Mouse (Mus musculus): ENCODE results near the gene Fam98c.
"Not testable (repeated sequence)": the region's sequence is repeated elsewhere in the genome, so short reads cannot be mapped to it uniquely, and the experiment has no call there.

Gene Fam98c

DNA sequence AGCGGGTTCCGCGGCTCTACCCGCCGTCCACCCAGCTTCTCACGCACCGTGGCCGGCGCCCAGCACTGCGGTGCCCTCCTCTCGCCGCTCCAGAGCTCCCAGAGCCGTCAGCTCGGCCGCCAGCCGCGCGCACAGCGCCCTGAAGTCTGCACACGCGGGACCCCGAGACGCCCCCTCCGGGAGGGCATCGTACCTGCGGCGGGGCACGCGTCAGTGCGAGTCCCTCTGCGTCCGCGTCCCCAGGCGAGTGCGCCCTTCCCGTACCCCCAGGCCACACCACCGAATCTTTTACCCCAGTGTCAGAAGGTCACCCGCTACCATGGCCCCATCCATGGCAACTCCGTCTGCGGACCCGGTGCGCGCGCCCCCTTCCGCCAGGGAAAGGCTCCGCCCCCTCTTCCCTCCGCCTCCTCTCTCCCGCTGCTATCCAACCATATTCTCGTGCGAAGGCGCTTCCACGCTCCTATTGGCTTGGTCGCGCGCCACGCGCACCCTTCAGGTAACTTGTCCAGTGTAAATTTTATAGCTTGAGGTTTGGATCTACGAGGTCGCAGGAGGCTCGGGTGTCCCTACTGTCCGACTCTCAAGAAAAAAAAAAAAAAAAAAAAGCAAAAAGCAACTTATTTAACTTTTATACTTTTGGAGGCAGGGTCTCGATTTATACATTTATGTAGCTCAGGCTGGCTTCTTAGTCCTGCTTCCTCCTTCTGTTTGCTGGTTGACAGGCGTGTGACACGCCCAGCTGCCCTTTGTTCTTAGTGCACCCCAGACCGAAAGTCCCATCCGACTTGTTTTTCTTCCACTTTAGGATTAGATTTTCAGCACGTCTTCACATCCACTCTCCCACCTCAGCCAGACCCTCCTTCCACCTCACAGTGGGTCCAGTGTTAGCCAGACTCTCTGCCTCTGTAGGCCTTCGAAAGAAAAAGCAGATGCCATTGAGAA is at the start of gene Fam98c:
Gene Fam98c, minus strand, starts transcription at position 397 of the 945 bp plus-strand sequence.
- DNase-seq (ENCODE audit: low spot score in 2 of 2): peak; percentile 71 to 87

DNA sequence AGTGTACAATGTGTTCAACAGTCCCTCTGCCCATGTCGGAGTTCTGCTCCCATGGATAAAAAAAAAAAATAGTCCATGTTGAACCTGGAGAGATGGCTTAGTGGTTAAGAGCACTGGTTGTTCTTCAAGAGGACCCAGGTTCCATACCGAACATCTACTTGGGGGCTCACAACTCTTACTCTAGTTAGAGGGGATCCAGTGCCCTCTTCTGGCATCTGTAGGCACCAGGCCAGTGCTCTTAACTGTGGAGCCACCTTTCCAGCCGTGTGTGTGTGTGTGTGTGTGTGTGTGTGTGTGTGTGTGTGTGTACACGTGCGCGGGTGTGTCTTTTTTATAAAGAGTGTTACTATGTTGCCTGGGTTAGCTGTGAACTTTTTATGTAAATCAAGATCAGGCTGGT is 46.5 kb upstream of the Fam98c start:
- no peak for DNase-seq (ENCODE audit: low spot score in 2 of 2)

DNA sequence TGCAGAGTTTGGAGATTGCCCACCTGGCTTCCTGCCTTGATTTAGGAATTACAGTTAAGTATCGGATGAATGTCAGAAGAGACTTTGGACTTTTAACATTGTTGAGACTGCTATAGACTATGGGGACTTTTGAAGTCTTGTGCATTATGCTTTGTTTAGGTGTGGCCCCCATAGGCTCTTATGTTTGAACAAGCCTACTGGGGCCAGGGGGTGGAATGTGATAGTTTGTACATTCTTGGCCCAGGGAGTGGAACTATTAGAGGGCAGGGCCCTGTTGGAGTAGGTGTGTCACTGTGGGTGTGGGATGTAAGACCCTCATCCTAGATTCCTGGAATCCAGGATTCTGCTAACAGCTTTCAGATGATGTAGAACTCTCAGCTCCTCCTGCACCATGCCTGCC is 38.2 kb upstream of the Fam98c start:
- not testable (repeated sequence) for DNase-seq (ENCODE audit: low spot score in 2 of 2)

DNA sequence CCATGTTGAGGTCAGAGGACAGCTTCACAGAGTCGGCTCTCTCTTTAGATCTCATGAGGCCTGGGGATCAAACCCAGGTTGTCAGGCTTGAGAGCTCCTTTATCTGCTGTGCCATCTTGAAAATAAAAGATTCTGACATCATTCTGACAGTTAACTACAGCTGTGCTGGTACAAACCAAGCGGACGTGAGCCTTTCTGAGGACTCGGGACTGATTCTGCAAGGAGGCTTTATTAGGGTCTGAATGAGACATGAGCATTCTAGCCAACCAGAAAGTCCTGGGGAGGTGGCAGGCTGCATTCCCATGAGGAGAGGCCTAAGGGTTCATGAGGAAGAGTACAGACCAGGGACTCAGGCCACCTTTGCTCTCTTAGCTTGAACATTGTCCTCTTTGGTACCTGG is 25.3 kb upstream of the Fam98c start:
- not testable (repeated sequence) for DNase-seq (ENCODE audit: low spot score in 2 of 2)

DNA sequence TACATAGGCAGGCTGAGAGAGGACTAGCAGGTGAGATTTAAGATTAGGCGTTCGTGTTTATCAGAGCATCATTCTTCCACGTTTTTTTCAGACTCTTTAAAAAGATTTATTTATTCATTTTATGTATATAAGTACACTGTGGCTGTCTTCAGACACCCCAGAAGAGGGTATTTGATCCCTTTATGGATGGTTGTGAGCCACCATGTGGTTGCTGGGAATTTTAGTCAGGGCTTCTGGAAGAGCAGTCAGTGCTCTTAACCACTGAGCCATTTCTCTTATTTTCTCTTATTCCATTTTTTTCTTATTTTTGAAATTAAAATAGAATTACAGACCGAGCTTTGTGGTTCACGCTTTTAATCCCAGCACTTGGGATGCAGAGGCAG is 24.8 kb upstream of the Fam98c start:
- no peak for DNase-seq (ENCODE audit: low spot score in 2 of 2)

DNA sequence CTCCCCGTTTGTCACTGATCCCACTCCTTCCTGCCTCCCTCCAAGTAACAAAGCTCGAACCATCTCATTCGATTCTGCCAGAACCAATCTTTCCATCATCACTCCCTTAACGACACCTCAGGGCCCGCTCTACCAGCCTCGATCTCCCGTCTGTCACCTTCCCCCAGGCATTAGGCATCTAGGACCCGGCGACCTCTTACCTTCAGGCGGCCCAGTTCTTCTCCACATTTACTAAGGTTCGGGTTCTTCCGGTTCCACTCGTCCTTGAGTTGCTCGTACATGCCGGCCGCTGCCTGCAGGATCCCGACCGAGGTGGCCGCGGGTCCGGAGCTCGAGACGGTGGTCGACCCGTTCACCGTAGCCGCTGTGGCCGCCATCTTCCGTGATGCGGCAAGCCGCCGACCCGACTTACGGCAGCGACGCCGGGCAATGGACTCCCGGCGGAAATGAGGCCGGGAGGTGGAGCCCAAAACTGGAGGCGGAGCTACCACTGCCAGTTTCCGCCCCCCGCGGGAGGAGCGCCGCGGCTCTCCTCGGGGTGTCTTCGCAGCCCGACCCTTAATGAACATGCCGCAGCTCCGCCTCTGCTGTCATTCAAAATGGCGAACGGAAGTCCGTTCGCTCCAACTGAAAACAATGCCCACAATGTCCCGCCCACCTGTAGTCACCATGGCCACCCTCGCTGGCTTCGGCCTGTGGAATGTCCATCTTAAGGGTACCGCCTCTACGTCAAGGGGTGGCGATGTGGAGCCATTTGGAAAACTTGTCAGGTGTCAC is 24.2 kb upstream of the Fam98c start, which contains the start of gene Psmd8:
Gene Psmd8, minus strand, starts transcription at position 625 of the 777 bp plus-strand sequence.
- DNase-seq (ENCODE audit: low spot score in 2 of 2): peak; percentile 95 to 96

DNA sequence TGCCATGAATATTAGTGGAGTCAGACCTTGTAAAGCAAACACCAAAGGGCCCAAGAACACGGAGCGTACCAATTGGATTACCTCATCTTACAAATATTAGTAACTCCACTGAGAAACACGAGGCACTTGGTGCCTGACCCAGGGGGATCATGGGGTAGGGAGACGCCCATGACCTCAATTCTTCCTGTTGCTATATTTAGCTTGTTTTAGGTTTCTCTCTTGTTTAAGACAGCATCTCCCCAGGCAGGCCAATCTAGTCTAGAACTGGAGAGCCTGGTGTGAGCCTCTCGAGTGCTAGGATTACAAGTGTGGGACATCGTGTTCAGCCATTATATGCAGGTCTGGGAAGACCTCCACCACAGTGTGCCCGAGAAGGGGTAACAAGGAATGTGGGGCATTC is 23.3 kb upstream of the Fam98c start:
- DNase-seq (ENCODE audit: low spot score in 2 of 2): no peak

DNA sequence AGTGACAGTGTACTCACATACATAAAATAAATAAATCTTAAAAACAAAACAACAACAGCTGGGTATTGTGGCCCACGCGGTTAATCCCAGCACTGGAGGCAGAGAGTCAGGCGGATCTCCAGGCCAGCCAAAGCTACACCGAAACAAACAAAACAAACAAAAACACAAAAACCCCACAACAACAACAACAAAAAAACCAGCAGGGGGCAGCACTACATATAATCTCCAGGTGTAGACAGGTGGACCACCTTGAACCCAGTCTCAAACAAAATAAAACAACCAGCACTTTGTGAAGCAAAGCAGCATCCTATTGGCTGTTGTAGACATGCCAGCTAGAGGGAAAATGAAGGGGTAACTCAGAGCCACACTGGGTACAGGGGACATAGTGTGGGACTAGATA is 22.1 kb upstream of the Fam98c start:
- DNase-seq (ENCODE audit: low spot score in 2 of 2): no peak

DNA sequence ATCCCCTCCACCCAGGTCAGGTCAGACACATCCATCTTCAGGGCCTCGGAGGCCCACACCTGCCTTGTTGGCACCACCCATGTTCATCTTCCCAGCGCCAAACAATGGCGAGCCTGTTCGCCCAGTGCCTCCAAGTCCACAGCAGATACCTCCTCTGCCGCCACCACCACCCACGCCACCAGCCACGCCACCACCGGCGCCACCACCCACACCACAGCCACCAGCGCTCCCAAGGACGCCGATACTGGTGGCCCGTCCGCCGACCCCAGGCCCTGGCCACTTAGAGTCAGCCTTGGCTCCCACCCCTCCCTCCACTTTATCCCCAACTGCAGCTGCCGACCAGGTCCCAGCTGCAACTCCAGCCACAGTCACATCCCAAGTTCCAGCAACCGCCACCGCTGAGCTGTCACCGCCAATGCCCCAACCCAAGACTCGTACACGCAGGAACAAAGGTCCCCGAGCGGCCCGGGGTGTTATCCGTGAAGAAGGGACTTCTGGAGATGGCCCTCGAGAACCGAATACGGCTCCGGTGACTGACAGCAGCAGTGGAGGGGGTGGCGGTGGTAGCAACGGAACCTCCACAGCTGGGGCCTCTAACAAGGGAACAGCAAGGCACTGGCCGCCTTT is 16.5 kb upstream of the Fam98c start:
- no peak for DNase-seq (ENCODE audit: low spot score in 2 of 2)

DNA sequence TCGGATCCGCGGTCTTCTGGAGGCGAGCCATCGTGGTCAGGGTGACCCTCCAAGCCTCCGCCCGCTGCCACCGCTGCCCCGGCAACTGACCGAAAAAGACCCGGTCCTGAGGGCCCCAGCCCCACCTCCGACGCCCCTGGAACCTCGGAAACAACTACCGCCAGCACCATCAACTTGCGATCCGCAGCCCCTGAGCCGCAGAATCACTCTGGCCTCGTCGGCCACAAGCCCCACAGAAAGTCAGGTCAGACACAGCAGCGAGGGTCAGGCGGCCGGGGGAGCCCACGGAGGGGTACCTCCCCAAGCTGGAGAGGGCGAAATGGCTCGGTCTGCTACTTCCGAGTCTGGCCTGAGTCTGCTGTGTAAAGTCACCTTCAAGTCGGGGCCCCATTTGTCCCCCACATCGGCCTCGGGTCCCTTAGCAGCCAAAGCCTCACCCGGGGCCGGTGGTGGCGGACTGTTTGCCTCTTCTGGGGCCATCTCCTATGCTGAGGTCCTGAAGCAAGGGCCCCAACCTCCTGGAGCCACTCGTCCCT is 15.6 kb upstream of the Fam98c start:
- no peak for DNase-seq (ENCODE audit: low spot score in 2 of 2)

DNA sequence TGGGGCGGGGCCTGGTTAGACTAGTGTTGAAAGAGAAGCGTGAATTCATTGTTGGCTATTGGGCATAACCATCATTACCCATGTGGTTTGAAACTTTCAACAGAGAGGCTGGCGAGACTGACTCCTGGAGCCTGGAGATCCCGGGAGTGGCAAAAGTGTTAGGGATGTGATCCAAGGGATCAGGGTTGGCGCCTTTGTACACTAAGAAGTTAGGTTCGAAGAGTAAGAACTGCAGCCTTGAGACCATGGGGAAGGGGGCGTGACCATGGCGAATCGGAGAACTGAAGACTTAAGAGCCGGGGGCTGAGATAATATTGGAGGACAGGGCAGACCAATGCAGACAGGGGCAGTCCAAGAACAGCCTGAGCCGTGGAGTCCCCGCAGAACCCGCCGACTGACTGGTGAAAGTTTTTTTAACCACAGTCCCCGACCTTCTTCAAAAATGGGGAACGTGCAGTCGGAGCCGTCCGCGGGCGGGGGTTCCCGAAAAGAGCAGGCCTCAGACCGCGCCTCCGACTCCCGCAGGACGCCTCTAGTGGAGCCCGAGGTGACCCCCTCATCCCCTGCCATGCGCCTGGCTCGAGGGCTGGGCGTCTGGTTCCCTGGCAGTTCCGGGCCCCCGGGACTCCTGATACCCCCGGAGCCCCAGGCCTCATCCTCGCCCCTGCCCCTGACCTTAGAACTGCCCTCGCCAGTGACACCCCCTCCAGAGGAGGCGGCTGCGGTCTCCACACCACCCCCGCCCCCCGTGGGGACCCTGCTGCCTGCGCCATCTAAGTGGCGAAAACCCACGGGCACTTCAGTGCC is 14.9 kb upstream of the Fam98c start:
- peak in 1 of 2 experiments; percentile 77 for DNase-seq (ENCODE audit: low spot score in 2 of 2)

DNA sequence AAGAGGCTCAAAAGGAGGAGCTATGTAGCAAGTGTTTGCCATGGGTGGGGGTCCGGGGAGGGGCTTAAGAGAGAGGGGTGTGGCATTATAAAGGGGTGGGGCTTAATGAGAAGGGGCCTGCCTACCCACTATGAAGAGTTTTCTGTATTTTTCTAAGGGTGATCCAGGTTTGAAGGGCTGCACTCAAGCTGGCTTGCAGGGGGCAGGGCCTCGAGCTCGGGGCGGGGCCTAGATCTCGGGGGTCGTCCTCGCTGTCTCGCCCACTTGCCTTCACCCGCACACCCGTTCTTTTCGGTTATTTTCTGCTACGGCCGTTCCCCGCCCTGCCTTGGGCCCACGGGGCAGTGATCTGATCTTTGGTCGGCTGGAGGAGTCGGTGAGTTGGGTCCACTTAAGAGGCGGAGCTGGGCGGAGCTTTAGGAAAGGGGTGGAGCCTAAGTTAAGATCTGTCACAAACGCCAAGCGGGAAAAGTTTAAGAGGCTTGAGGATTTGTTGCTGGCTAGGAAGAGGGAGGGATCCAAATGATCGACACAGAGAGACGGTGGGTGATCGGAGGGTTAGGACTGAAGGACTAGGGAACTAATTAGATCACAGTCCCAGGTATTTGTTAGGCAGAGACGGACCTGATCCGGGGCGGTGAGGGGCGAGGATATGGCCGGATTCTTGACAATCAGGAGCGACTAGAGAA is 14.2 kb upstream of the Fam98c start, which contains the start of the genes Ggn and Spred3:
Gene Ggn, plus strand, starts transcription at position 145 of the 689 bp plus-strand sequence.
Gene Spred3, minus strand, starts transcription at position 346 of the 689 bp plus-strand sequence.
- DNase-seq (ENCODE audit: low spot score in 2 of 2): peak in 1 of 2 experiments; percentile 51

DNA sequence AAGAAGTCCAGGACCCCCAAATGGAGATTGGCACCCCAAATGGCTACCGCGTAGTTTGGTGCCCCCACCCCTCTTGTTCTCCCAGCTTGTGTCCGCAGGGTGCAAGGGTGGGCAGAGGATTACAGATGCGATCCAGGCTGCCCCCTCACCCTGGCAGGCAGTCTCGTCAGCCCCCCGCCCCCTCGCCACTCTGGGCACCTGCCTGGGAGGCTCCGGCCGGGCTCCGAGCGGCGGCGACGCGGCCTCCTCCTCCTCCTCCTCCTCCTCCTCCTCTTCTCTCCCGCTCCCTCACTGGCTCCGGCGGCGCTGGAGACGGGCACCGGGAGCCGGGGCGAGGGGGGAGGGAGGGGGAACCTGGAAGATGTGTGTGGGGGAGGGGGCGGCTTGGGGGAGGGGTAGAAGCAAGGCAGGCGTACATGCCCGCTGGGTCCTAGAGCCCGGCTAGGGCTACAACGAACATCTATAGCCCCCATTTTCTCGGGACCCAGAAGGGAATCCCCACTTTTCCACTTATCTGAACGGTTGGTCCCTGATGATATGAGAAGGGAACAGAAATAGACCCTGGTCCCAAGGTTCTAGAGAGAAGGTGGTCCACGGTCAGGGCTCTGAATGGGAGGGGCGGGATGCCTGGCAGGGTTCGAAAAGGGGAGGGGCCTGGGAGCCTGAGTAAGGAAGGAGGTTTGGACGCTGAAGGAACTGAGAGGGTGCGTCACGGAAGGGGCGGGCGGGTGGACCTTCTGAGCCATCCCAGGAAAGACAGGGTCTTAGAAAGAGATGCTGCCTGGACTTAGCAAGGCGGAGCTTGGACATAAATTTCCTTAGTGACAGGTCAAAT is 13.4 kb upstream of the Fam98c start:
- DNase-seq (ENCODE audit: low spot score in 2 of 2): no peak

DNA sequence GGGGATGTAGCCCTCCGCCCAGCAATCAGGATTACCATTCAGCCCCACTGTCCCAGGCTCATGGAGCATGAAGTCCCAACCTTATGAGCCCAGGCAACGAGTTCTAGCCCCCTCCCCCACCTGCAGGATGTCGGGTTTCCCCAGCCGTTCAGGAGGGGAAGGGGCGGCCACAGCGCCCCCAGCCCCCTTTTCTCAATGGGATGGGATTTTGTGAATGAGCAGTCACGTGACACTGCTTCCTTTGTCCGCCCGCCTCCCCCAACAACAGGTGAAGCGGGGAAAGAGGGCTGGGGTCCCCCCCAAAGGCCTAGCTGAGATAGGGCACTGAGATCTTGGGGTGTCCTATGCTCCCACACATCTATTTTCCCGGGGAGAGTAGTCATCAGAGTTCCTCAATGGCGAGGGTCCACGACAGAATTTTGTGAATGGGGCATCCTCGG is 12.8 kb upstream of the Fam98c start:
- DNase-seq (ENCODE audit: low spot score in 2 of 2): no peak

DNA sequence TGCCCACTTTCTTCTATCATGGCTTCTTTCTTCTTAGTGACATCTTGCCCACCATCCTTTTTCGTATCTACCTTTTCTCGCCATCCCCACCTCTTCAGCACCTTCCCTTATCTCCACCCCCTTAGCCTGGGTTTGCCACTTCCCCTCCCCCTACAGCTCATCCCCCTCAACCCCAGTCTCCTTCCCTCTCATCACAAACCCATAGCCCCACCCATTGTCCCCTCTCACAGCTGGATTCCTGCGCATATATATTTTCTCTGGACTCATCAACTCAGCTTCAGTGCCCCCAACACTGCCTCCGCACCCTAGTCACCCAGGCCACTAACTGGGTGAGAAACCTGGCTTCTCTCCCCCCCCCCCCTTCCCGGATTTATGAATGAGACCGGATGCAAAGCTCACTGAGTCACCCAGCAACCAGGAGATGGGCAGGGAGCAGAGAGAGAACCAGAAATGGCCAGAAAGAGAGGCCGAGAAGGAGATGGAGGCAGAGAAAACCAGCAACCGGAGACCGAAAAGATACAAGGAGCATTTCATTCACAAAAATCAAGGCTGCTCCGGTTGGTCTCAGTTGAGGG is 12.2 kb upstream of the Fam98c start:
- no peak for DNase-seq (ENCODE audit: low spot score in 2 of 2)

DNA sequence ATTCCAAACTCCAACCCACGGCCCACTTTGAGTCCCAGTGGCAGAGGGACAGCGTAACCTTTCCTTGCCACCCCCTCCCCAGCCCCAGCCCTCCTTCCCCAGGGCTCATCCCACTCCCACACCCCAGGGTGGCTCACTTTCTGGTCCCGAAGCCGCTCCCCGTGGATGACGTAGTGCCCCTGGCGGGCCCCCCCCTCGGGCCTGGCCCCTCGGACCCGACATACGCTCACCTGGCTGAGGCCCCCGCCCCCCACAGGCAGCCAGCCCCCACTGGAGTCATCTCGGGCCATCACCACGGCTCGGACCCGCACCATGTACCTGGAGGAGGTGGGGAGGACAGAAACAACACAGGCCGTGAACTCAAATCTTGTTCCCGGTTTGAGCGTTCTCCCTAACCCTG is 11.6 kb upstream of the Fam98c start:
- no peak for DNase-seq (ENCODE audit: low spot score in 2 of 2)

DNA sequence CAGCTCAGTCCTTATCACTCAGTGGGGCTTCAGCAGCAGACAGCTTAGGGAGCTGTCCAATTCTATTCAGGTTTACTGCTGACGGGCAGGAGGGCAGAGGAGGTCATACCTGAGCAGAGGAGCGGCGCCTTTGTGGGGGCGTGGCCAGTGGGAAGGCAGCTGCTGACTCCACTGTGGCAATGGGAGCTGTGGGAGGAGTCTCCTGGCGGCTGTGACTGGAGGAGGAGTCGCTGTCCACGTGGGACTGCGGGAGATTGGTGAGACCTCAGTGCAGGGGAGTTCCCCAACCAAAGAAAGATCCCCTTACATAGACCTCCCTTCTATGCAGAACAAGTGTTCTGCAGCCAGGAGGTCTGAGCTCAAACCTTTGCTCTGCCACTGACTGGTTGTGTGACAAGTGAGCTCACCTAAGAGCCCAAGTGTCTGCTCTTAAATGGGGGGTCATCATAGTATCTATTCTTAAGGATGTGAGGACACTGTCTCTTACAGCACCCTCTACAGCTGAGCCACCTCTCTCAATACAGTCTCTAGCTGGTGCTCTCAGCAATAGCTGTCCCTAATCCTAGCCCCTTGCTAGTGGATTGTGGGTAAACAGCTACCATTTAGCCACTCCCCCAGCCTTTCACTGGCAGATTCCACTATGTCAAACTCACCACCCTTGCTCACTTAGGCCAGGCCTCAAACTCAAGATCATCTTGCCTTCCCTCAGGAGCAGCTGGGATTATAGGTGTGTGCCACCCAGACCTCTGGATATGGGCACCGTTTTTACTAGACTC is 6.9 kb upstream of the Fam98c start:
- no peak for DNase-seq (ENCODE audit: low spot score in 2 of 2)

DNA sequence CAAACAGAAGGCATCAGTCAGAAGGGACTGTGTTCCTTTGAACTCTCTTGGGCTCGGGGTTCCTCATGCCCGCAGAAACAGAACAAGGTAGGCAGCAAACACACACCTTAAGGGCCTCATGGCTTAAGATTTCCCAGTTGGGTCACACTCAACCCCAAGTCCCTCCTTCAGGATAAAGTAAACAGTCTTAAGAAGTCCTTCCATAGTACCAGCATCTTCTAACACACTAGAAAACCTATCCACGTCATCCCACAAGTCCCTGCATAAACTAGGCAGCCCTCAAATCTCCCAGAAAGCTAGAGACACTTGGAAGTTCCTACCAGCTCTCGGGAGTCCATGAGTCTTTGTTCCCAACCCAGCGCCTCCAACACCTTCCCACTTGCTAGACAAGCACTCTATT is 6.3 kb upstream of the Fam98c start:
- no peak for DNase-seq (ENCODE audit: low spot score in 2 of 2)
